Mouse (Mus musculus) gastrocnemius, adult 18-20 months (tissue): Measurements from ENCODE around the gene Pfn1. TPM values are rescaled to one million over a fixed set of nuclear protein-coding genes. Genes with fewer than 3 reads are reported as not detected.

ENCODE experiments used
- DNase-seq: peaks from one replicate; pipeline ENCODE4 v3.0.0; 2021; ENCODE audit warnings: low spot score
- total RNA-seq, 2 experiments: library from RNA; stranded (reverse); gene quantifications; 2 replicates each; pipeline ENCODE4 v1.2.3; 2021

Pfn1 gene
- total RNA-seq, 2 experiments from 2014 or later, result 217 to 233 TPM

- DNase-seq, result no peak
Observed at GRCm38 (mm10) chr11:70678092-70678491, 23.6 kb upstream of the Pfn1 start.

DNA sequence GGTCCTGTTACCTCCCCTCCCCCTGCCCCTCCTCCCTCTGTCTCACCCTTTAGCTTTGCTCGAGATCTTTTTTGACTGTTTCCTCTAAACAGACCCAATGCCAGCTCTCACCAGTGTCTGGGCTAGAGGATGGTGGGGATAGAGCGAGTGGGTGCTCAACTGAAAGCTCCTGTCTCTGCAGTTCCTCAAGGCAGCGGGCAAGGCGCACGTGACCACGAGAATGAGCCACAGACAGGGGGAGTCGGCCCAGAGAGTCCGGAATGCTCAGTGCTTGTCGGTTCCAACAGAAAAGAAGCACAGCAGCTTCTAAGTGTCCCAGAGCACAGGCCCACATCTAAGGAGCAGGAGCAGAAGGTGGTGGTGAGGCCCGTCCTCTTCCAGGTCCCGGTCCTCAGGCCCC, 20.1 kb upstream of the Pfn1 start:
- no peak for DNase-seq

DNA sequence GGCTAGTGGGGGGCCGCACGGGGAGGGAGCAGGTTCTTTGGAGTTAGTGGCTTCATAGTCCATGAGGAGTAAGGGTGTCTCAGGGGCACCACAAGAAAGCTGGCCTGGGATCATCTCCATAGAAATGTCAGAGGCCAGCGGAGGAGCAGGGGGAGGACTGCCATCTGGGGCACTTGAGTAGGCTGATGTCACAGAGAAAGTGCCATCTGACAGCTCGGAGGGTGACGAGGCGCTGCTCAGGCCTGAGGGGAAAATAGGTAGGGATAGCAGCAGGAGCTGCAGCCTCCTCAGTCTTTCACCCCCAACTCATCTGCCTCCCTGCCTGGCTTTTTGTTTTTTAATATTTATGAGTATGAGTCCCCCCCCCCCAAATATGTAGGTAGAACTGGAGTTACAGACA, 19.6 kb upstream of the Pfn1 start:
- DNase-seq, result no peak

DNA sequence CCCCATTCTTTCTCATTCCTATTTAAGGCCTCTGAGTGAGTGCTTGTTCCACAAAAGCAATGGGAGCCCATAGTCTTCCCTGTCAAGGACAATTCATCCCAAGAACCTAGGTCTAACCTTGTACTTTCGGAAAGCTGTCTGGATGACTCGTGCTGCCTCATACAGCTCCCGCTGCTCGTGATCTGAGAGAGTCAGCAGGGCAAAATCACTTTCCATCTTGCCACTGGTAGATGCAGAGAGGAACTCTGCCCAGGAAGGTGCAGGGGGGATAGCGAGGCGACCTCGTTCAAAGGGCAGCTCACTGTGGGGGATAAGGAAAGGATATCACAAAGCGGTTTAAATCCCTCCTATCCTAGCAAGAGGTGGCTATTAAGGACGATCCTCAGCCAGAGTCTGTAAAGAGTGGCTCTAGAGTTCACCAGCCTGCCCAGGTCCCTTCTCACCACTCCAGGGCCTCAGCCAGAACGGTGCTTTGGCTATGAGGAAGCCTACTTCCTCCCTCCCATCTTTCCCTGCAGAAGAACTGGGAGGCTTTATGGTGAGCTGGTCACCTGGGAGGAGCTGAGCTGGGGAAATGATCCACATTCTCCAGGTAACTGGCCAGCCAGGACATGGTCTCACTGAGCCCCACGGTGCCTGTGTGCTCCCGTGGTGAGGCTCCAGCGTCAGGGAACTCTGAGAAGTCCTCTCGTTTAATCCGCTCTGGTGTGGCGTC, 17.0 kb upstream of the Pfn1 start:
- DNase-seq, result no peak

DNA sequence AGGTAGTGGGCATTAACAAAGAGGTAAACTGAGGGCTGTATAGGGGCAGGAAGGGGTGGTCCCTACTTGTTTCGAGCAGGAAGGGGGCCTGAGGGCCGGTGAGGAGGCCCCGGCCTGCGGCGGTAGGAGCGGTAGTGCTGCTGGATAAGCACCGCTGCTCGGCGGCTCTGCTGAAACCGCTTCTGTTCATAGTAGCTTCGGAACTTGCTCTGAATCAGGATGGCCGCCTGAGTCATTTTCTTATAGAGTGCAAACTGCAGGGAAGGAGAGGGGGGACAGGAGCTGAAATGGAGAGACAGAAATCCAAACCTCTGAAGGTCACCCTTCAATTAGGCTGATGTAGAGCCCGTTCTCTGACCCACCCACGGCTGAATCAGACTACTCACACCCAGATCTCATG, 16.0 kb upstream of the Pfn1 start:
- DNase-seq, result no peak

GRCm38 (mm10) chr11:70669582-70670345, 15.3 kb upstream of the Pfn1 start:
- DNase-seq, result peak; percentile 71

- DNase-seq, result peak; percentile 98
Observed at GRCm38 (mm10) chr11:70668771-70669505, 14.5 kb upstream of the Pfn1 start, which contains the start of gene Spag7. Gene Spag7, minus strand, starts transcription at chr11:70669416.

DNA sequence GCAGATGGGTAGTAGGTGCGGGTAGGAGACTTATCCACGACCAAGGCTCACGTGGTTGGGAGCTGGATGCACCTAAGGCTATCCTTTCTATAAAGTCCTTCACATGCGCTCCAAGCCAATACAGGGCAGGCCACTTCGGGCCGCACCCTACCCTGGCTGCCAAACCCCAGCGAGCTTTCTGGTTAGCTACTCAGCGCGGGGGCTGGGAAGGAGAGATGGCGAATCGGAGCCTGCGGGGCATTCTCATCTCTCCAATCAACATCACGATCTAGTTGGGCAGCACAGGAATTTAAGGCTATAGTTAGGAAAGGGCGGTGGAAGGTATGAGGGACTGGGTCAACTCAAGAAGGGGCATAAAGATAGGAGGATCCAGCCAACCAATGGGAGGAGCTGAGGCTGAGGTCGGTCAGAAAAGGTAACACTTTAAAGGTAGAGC, 13.9 kb upstream of the Pfn1 start:
- DNase-seq, result no peak

GRCm38 (mm10) chr11:70667271-70668150, 13.1 kb upstream of the Pfn1 start:
- no peak for DNase-seq

DNA sequence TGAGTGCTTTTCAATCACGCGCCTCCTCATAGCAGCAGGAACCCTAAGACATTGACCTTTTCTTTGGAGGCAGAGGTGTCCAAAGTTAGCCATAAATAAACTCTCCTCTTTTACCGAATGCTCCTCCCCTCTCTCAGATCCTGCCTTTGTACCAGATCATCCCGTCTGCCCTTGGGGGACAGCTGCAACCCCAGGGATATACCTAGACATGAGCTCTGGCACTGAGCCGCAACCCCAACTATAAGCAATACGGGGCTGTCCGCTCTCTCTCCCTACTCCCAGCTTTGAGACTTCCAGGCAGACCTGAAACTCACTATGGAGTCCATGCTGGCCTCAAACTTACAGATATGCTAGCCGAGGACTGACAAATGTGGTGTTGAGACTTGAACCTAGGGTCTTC, 12.2 kb upstream of the Pfn1 start:
- no peak for DNase-seq

- no peak for DNase-seq
Observed at GRCm38 (mm10) chr11:70664741-70665140, 10.3 kb upstream of the Pfn1 start.

DNA sequence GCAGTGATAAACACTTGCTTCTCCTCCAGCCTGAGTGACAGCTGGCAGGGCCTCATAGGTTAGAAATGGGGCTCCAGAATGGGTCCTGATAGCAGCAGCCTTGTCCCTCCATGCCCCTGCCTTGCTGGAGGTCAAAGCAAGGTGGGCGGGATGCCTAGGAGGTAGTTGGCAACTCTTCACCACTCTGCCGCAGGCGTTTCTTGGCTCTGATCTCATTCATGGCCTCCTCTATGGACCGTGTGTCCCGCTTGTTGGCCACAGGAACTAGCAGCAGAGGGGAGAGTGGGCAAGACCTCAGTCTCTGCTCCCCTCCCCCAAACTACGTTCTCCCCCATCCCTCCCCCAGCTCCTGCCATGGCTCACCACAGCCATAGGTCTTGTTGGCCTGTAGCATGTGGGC, 9.5 kb upstream of the Pfn1 start:
- DNase-seq, result peak; percentile 67

DNA sequence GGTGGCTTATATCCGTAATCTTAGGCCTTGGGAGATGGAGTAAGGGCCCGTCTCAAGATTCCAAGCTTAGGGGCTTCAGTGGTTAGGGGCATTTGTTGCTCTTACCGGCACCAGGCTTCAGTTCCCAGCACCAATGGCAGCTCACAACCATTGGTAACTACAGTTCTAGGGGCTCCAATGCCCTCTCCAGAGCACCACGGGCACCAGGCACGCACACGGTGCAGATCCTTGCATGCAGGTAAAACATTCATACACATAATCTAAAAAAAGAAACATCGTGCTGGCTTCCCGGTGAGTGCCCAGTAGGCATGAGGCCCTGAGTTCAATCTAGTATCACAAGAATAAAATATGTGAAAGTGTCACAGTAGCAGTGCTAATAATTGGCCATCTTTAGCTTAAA, 8.7 kb upstream of the Pfn1 start:
- no peak for DNase-seq

DNA sequence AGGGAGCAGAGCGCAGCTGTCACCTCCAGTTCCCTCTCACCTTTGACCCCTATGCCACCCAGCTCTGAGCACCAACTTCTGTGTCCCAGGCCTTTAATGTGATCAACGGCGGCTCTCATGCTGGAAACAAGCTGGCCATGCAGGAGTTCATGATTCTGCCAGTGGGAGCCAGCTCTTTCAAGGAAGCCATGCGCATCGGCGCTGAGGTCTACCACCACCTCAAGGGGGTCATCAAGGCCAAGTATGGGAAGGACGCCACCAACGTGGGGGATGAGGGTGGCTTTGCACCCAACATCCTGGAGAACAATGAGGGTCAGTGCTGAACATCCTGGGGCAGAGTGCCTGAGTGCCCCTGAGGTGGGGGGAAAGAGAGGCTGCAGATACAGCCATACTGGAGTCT, 6.1 kb upstream of the Pfn1 start:
- no peak for DNase-seq

- DNase-seq, result no peak
Observed at GRCm38 (mm10) chr11:70658942-70659341, 4.5 kb upstream of the Pfn1 start.

- DNase-seq, result no peak
Observed at GRCm38 (mm10) chr11:70658521-70658920, 4.1 kb upstream of the Pfn1 start.

DNA sequence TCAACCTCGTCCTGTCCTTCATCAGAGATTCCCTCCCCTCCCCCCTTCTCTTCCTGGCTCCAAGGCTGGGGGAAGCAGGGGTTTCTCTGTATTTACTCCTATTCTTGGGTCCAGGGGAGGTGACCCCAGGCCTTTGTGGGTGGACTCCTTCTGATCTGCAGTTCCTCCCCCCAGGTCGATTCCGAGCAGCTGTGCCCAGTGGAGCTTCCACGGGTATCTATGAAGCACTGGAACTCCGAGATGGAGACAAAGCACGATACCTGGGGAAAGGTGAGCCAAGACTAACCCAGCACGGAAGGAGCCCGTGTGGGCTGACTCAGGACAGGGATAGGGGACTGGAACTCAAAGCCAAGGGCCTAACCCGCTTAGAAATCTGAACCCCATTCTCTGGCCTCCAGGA, 3.5 kb upstream of the Pfn1 start:
- DNase-seq, result no peak

DNA sequence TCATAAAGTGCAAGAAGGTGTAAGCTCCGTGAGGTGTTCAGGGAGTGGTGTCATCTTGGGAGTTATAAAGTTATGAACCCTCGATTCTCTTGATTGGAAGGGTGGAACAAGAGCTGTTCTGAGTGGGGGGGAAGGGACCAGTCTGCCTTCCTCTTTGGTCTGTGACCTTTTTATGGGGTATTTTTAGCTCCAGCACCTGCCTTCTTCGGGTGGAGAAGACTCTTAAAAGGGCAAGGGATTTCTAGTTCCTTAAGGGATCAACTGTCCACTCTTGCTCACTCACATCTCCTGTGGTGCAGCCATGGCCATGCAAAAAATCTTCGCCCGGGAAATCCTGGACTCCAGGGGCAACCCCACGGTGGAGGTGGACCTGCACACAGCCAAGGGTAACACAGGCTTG, 3.1 kb upstream of the Pfn1 start:
- DNase-seq, result peak; percentile 70

DNA sequence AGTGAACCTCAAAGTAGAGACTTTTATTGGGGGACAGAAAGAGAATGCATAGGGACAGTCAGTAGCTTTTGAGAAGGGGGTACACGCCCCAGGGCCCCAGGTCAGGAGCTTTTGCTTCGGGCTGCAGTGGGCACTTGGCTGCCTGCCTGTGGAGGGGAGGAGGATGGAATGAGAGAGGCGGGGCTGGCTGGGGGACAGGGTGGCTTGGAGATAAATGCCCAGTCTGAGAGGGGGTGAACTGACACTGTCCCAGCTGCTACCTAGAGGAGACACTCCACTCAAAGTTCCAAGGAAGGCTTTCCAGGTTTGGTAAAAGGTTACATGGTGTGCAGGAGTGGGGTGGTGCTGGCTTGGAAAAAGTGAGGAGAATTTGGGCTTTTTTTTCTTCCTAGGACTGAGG, 2.5 kb upstream of the Pfn1 start, which contains the start of gene Eno3:
Eno3 (plus strand) TSS at position 239 of the 400 bp plus-strand sequence.
- peak; percentile 80 for DNase-seq

GRCm38 (mm10) chr11:70656456-70656927, 2.0 kb upstream of the Pfn1 start:
- DNase-seq, result peak; percentile 89
